Mouse (Mus musculus) lung, adult 2 months (tissue): Measurements from ENCODE around the gene Il9r. TPM values are rescaled to one million over a fixed set of nuclear protein-coding genes. Genes with fewer than 3 reads are reported as not detected.

Experiments
- DNase-seq: peaks from one replicate; pipeline ENCODE4 v3.0.0; 2022
- H3K4me1 ChIP-seq: fragments of 200-500 bp; 2 replicates; pipeline ENCODE4 v1.6.1; 2011; ENCODE audit warnings: low read length; ENCODE audit not compliant: control insufficient read depth, insufficient read depth
- H3K4me3 ChIP-seq: fragments of 200-500 bp; replicated peaks from 2 replicates; pipeline ENCODE3; 2011; ENCODE audit warnings: low read depth, mild to moderate bottlenecking, control low read depth, low read length; ENCODE audit errors: extremely low read depth
- CTCF ChIP-seq: fragments of 200-500 bp; IDR thresholded peaks from 2 replicates; pipeline ENCODE4 v1.5.1; 2011; ENCODE audit warnings: mild to moderate bottlenecking, low read length, control low read depth; ENCODE audit not compliant: insufficient read depth
- POLR2A ChIP-seq: fragments of 200-500 bp; IDR thresholded peaks from 2 replicates; pipeline ENCODE4 v1.6.1; 2011; ENCODE audit warnings: low read depth, mild to moderate bottlenecking, control low read depth, low read length, borderline replicate concordance; ENCODE audit errors: extremely low read depth
- WGBS: fragments of 180-500 bp; shearing (Covaris S2); methylation state at CpG from one replicate; pipeline ENCODE4 v1.1.7; 2018; 5-methylcytosine and 5-hydroxymethylcytosine counted together
- polyA plus RNA-seq: library from polyadenylated mRNA; depleted of rRNA; stranded (reverse); fragments of >200 nt; gene quantifications from 2 replicates; pipeline ENCODE4 v1.2.3, GENCODE M21; 2012

Gene Il9r
- polyA plus RNA-seq, 1 experiment, result 1.4 TPM

DNA sequence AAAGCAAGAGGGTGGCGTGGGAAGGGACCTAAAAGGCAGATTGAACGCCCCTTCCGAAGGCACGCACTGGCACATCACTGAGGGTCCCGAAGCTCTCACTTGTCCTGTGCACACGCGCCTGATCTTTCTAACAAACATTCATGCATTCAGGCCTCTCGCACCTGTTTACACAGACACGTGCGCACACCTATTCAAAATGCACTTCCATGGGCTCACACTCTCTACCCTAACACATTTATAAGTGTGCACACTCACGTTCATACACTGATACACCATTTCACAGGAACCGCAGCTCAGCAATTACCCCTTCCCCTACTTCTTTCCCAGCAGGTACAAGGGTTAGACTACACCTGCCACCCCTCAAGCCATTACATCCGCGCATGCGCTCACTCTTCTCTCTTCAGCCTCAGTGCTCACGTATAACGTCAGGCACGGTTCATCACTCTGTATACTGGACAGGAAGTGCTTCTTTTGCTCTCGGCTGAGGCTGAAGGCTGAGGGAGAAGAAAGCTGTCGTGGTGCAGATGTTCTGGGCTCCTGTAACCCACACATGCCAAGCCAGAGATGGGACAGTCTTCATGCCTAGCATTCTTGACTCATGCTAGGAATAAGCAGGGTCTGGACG lies 22.6 kb upstream of the Il9r start:
- TF ChIP-seq CTCF (no peak), POLR2A (no peak)
- DNase-seq, result no peak
- Histone ChIP-seq H3K4me3 (peak overlapping the region; percentile 30), H3K4me1 (peaks cover 42% of the 10 kb centered on the region)
- 11% methylated on average over 21 of the region's 21 CpGs for WGBS

DNA sequence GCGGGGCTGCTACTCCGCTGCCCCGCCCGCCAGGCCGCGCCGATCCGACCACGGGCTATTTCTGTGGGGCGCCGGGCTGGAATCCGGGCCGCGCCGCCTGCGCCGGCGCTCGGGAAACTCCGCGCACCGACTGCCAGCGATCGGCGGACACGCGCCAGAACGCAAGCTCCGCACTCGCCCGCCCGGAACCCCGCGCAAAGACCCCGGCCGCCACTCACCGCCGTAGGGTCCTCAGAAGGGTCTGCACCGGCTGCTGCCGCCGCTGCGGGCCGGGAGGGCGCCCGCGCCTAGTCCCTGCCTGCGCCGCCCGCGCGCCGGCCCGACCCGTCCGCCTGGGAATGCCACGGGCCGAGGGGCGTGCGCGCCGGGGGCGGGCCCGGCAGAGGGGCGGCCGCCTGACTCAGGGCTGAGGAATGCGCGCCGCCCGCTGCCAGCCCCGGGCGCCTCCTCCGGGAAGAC lies 21.9 kb upstream of the Il9r start, which contains the start of gene Rhbdf1:
Gene Rhbdf1 (minus strand): TSS at position 350 of the 459 bp plus-strand sequence.
- Histone ChIP-seq H3K4me3 (peak within 1 kb of the TSS; percentile 85), H3K4me1 (peaks cover 42% of the 10 kb centered on the region)
- under 1% methylated on average over 70 of the region's 72 CpGs for WGBS
- TF ChIP-seq POLR2A, result peak; percentile 17; the same call in 1 of the 2 replicates
- no peak for TF ChIP-seq CTCF
- DNase-seq, result peak; percentile 67

DNA sequence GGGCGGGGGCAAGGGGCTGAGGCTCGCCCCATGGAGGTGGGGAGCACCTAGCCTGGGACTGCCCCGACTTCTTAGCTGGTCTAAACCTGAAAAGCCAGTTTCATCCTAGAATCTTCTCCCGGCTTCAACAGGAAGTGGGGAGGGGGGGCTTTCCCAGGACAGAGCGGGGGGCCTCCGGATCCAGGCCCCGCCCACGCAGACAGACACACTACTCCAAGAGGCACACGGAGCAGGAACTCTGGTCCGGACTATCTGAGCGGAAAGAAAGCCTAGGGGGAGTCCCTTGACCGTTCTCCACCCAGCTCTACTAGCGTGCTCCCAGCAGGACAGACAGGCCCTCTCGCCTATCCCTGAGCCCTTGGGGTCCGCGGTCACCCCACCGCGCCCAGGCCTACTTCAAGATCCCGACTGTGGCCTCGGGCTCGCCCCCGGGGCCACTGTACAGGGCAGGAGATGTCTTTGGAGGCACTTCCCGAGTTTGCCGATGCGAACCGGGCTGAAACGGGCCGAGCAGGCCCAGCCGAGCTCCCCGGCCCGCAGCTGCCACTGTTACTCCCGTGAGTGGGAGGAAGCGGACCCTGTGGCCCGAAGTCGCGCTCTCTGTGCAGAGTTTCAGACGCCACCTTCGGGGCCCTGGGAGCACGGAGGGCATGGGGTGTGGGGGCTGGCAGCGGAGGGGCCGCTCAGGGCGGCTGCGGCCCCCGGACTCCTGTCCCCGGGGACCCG lies 21.3 kb upstream of the Il9r start:
- Histone ChIP-seq H3K4me1 (peaks cover 44% of the 10 kb centered on the region), H3K4me3 (peak overlapping the region; percentile 85)
- peak; percentile 71 for DNase-seq
- TF ChIP-seq POLR2A (peak; percentile 66; the same call in 1 of the 2 replicates), CTCF (no peak)
- WGBS, result under 1% methylated on average over 46 of the region's 46 CpGs

DNA sequence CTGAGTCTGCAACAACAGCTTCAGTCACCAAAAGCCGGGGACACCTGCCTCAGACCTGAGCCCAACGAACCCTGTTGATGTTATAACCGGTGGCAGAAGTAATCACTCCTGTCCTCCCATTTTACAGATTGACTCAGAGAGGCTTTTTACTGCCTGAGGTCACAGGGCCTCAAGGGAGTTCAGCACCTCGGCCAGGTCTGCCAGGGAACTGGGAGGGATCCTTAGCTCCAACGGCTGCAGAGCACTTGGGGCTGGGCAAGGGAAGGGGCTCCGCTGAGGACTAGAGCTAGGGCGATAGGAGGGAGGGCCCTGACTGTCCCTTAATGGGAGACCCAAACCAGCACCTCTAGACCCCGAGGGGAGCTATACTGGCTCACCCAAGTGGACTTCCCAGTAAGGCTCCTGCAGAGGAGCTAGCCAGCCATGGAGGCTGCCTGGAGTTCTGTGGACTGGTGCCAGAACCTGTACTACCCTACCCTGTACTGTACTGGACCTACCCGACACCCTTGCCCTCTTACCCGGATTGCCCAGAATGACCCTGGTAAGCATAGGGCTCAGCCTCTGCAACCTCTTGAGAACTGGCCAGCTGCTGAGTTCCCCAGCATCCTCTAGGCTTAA lies 20.6 kb upstream of the Il9r start:
- no peak for TF ChIP-seq POLR2A
- no peak for TF ChIP-seq CTCF
- DNase-seq, result no peak
- peak overlapping the region; percentile 85 for H3K4me3 ChIP-seq
- peaks cover 40% of the 10 kb centered on the region for H3K4me1 ChIP-seq
- 44% methylated on average over 10 of the region's 10 CpGs for WGBS

DNA sequence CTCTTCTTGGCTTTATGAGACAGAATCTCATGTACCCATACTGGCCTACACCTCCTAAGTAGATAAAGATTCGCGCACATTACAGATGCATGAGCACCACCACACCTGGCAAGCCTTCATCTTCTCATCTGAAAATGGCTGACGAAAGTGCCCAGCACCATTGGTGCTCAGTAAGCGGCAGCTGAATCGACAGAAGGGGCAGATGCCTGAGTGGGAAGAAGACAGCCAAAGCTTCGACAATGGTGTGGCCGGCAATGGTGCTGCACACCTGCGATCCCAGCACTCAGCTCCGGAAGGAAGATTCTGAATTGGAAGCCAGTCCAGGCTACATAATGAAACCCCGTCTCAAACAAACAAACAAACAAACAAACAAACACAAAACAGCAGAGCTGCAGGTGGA lies 19.2 kb upstream of the Il9r start:
- Histone ChIP-seq H3K4me3 (no peak overlapping the region), H3K4me1 (peaks cover 26% of the 10 kb centered on the region)
- DNase-seq, result no peak
- no peak for TF ChIP-seq POLR2A
- TF ChIP-seq CTCF, result no peak
- WGBS, result 84% methylated on average over 10 of the region's 10 CpGs

DNA sequence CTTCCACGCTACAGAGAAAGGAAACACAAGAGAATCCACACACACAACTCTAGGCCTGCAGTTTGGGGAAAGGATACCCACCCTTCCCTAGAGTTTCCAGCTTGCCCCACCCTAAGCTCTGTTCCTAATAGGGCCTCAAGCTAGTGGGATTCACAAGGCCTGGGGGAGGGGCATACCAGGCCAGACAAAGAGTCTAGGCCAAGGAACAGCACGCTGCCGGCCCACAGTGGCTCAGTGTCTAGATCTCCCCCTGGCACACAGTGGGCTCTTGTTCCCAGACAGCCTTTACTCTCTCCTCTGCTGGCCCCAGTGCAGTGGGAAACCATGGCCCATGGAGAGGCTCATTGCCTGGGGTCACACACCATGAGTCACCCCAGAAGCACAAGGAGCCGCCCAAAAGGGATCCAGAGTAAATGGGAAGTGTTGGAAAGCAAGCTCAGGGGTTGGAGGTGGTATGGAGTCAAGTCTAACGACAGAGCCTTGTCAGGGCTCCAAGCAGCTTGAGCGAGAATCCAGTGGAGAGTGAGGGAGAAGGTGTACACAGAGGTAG lies 18.5 kb upstream of the Il9r start:
- H3K4me3 ChIP-seq, result no peak overlapping the region
- WGBS, result 50% methylated on average over 6 of the region's 6 CpGs
- TF ChIP-seq POLR2A (no peak), CTCF (no peak)
- peaks cover 23% of the 10 kb centered on the region for H3K4me1 ChIP-seq
- no peak for DNase-seq

DNA sequence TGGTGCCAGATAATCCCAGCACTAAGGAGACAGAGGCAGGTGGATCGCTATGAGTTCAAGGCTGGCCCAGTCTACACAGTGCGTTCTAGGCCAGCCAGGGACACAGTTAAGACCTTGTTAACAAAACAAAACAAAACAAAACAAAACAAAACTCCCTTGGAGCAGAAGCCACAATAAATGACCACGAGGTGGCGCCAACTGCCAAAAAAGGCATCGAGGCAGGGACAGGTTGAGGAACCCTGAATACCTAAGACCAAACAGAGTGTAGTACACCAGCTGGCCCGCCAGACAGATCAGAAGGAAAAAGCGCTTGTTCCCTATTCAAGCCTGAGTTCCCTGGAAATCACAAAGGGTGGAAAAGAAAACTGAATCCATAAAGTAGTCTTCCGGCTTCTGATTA lies 16.8 kb upstream of the Il9r start:
- H3K4me1 ChIP-seq, result peaks cover 9% of the 10 kb centered on the region; the same call in 1 of the 2 replicates
- H3K4me3 ChIP-seq, result no peak overlapping the region
- TF ChIP-seq CTCF (peak; percentile 80), POLR2A (no peak)
- 26% methylated on average over 8 of the region's 8 CpGs for WGBS
- peak; percentile 69 for DNase-seq

DNA sequence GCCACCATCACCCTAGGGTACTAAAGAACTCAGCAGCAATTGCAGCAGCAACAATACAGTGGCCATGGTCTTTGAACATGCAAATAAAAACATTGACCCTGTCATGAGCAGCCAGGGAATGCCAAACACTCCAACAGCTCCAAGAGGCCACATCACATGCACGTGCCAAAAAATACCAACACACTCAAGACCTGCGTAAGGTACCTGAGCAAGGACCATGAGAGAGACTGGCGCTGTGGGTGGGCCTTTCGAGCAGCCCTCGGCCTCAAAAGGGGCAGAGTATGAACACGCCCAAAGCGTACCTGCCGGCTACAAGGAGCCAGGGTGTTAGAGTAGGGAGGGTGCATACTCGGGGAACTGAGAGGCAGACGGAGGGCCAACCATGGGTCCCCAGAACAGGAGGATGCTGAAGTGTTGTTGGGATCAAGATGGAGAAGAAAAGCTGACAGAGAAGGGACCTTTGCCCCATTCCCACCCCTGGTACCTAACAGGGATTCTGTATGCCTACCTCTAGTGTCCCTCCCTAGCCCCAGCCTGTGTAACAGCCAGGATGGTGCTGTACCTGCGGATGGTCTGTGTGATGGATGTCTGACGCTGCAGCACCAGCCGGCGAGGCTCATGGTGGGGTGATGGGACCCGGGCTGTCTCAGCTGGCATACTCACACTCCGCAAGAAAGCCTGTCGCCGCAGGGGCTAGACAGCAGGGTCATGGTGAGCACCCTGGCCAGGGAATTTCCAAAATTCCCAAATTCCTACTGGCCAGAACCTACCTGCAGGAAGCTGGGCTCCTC lies 15.5 kb upstream of the Il9r start:
- Histone ChIP-seq H3K4me3 (no peak overlapping the region), H3K4me1 (peaks cover 6% of the 10 kb centered on the region; the same call in 1 of the 2 replicates)
- no peak for TF ChIP-seq POLR2A
- no peak for TF ChIP-seq CTCF
- 85% methylated on average over 18 of the region's 18 CpGs for WGBS
- DNase-seq, result peak; percentile 54
